Mouse (Mus musculus) hindbrain, embryonic 10.5 days (tissue): ENCODE measurements at regions not wholly inside any gene's neighbourhood (a gene's known extent, or its start where the extent isn't known, plus 50 kb on each side); places are given as distances from the start of the nearest gene placed in this dataset.
A peak's percentile ranks its signal among the peaks of the same experiment; 100 is the strongest.
"Not testable (repeated sequence)": the region's sequence is repeated elsewhere in the genome, so short reads cannot be mapped to it uniquely, and the experiment has no call there.

ENCODE experiments used
- DNase-seq: peaks from one replicate; pipeline ENCODE4 v3.0.0-alpha.2; 2017; ENCODE audit warnings: low spot score
- H3K27ac ChIP-seq: fragments of 300-500 bp; sonication (generic); 2 replicates; pipeline ENCODE4 v1.5.1; 2016; ENCODE audit warnings: mild to moderate bottlenecking, moderate library complexity
- H3K27me3 ChIP-seq: fragments of 300-500 bp; sonication (generic); 2 replicates; pipeline ENCODE4 v1.6.1; 2016; ENCODE audit warnings: mild to moderate bottlenecking; ENCODE audit not compliant: poor library complexity, insufficient read depth, severe bottlenecking
- H3K36me3 ChIP-seq: fragments of 300-500 bp; sonication (generic); 2 replicates; pipeline ENCODE4 v1.6.1; 2016; ENCODE audit warnings: mild to moderate bottlenecking, moderate library complexity
- H3K4me1 ChIP-seq: fragments of 300-500 bp; sonication (generic); replicated peaks from 2 replicates; pipeline ENCODE4 v1.6.1; 2016; ENCODE audit warnings: mild to moderate bottlenecking
- H3K4me3 ChIP-seq: fragments of 300-500 bp; sonication (generic); 2 replicates; pipeline ENCODE4 v1.5.1; 2016; ENCODE audit warnings: mild to moderate bottlenecking, moderate library complexity
- H3K9me3 ChIP-seq: fragments of 300-500 bp; sonication (generic); 2 replicates; pipeline ENCODE4 v1.6.1; 2016; ENCODE audit warnings: mild to moderate bottlenecking, moderate library complexity
- WGBS: fragments of 180-500 bp; shearing (Covaris S2); methylation state at CpG from one replicate; pipeline ENCODE4 v1.1.7; 2016; 5-methylcytosine and 5-hydroxymethylcytosine counted together

GRCm38 (mm10) chr3:22285904-22286303 is 209.5 kb downstream of the Tbl1xr1 start:
- H3K4me3 ChIP-seq: no peak overlapping the region
- H3K27ac ChIP-seq: no peak overlapping the region
- no peaks in the 10 kb centered on the region for H3K4me1 ChIP-seq
- DNase-seq: no peak
- H3K27me3 ChIP-seq: no peaks in the 10 kb centered on the region
- H3K9me3 ChIP-seq: no peaks in the 10 kb centered on the region
- no peaks in the 10 kb centered on the region for H3K36me3 ChIP-seq
- WGBS: 95% methylated on average over 2 of the region's 2 CpGs

- no peaks in the 10 kb centered on the region for H3K27me3 ChIP-seq
- no peak overlapping the region for H3K27ac ChIP-seq
- H3K36me3 ChIP-seq: no peaks in the 10 kb centered on the region
- 76% methylated on average over 3 of the region's 3 CpGs for WGBS
- no peaks in the 10 kb centered on the region for H3K9me3 ChIP-seq
- DNase-seq: no peak
- H3K4me1 ChIP-seq: no peaks in the 10 kb centered on the region
- no peak overlapping the region for H3K4me3 ChIP-seq
Measured at GRCm38 (mm10) chr3:22293466-22293865, 217.0 kb downstream of the Tbl1xr1 start.

DNA sequence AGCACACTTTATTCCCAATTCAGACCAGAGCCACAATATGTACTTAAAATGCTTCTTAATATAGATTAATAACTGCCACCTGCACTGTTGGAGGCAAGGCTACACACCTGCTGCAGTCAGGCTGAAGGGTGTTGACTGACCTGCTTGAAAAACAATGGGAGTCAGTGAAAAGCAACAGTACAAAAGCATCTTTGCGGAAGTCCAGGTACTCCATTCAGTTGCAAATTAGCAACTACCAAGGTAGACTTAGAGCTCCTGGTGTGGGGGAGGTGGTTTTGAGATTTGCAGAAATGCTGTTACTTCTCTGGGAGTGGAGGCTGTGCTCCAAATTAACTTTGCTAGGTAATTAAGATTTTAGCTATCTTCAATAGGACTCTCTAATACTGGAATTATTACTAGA is 217.6 kb downstream of the Tbl1xr1 start:
- H3K36me3 ChIP-seq, H3K4me3 ChIP-seq, H3K9me3 ChIP-seq, H3K27ac ChIP-seq, DNase-seq, H3K4me1 ChIP-seq, H3K27me3 ChIP-seq: not testable (repeated sequence)
- WGBS: 100% methylated on average over 1 of the region's 1 CpGs

DNA sequence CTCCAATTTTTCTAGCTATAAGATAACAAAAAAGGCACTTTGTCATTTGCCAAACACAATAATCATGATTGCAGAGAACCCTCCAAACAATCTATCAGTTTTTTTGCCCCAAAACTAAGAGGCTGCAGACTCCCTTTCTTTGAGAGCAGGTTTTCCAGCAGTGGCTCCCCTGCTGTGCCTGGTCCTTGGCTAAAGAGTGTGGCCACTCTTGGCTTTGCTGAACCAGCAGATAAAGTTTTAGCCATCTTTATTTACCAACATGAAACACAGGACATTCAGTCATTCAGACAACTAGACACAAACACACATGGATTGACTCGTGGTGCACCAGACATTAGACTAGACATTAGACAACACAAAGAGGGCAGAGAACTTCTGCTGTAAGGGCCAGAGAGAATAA is 220.5 kb downstream of the Tbl1xr1 start:
- not testable (repeated sequence) for H3K4me3 ChIP-seq, H3K4me1 ChIP-seq, H3K36me3 ChIP-seq, H3K27me3 ChIP-seq, DNase-seq, H3K9me3 ChIP-seq, H3K27ac ChIP-seq
- WGBS: 89% methylated on average over 1 of the region's 1 CpGs

GRCm38 (mm10) chr3:22297831-22298230 is 221.4 kb downstream of the Tbl1xr1 start:
- not testable (repeated sequence) for H3K4me3 ChIP-seq, H3K9me3 ChIP-seq, DNase-seq, H3K4me1 ChIP-seq, H3K27me3 ChIP-seq, H3K36me3 ChIP-seq, H3K27ac ChIP-seq
- WGBS: 88% methylated on average over 1 of the region's 1 CpGs

DNA sequence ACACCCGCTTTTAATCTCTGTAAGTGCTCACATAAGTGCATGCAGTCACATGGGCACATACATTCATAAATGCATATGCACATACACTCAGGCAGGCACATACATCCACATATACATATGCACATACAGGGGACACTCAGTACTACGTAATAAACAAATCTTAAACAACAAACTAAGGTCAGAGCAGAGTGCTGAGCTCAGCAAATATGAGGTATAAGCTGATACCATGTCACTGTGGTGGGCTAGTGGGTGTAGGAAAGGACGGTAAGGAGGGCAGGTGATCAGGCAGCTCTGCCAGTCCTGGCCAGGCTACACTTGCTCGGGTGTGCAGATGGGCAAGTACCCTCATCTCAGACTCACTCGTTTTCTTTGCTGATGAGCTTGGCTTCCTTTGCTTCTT is 224.1 kb downstream of the Tbl1xr1 start:
- H3K4me1 ChIP-seq: peaks cover 5% of the 10 kb centered on the region; the same call in 1 of the 2 replicates
- no peak overlapping the region for H3K27ac ChIP-seq
- no peaks in the 10 kb centered on the region for H3K36me3 ChIP-seq
- H3K27me3 ChIP-seq: no peaks in the 10 kb centered on the region
- no peaks in the 10 kb centered on the region for H3K9me3 ChIP-seq
- DNase-seq: no peak
- no peak overlapping the region for H3K4me3 ChIP-seq
- 89% methylated on average over 5 of the region's 5 CpGs for WGBS

GRCm38 (mm10) chr3:22301991-22302517 is 225.6 kb downstream of the Tbl1xr1 start:
- Histone ChIP-seq H3K9me3 (no peaks in the 10 kb centered on the region), H3K4me3 (no peak overlapping the region), H3K27me3 (no peaks in the 10 kb centered on the region), H3K4me1 (peaks cover 5% of the 10 kb centered on the region; the same call in 1 of the 2 replicates), H3K36me3 (no peaks in the 10 kb centered on the region), H3K27ac (no peak overlapping the region)
- DNase-seq: no peak
- 62% methylated on average over 5 of the region's 5 CpGs for WGBS

DNA sequence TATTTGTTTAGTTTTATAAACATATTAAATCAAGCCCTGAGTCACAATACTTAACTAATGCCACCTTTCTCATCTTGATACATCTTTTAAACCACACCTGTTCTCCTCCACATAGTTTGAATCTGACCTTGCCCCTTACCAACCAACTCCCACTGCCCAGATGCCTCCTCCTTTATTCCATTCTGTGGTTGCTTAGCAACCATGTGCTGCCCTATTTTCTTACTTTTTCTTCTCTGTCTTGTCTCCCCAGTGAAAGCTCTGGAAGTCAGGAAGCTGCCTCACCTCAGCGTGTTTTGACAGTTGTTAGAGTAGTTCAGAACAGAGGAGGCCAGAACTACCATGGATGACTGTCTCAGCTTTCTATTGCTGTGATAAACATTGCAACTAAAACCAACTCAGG is 227.7 kb downstream of the Tbl1xr1 start:
- Histone ChIP-seq H3K27ac (no peak overlapping the region), H3K4me1 (peaks cover 5% of the 10 kb centered on the region; the same call in 1 of the 2 replicates), H3K36me3 (no peaks in the 10 kb centered on the region), H3K9me3 (no peaks in the 10 kb centered on the region), H3K4me3 (no peak overlapping the region), H3K27me3 (no peaks in the 10 kb centered on the region)
- 28% methylated on average over 1 of the region's 1 CpGs for WGBS
- DNase-seq: no peak

GRCm38 (mm10) chr3:22306624-22307023 is 230.2 kb downstream of the Tbl1xr1 start:
- no peak overlapping the region for H3K27ac ChIP-seq
- H3K4me3 ChIP-seq: no peak overlapping the region
- DNase-seq: no peak
- no peaks in the 10 kb centered on the region for H3K9me3 ChIP-seq
- WGBS: 77% methylated on average over 4 of the region's 4 CpGs
- no peaks in the 10 kb centered on the region for H3K36me3 ChIP-seq
- no peaks in the 10 kb centered on the region for H3K27me3 ChIP-seq
- peaks cover 5% of the 10 kb centered on the region; the same call in 1 of the 2 replicates for H3K4me1 ChIP-seq

DNA sequence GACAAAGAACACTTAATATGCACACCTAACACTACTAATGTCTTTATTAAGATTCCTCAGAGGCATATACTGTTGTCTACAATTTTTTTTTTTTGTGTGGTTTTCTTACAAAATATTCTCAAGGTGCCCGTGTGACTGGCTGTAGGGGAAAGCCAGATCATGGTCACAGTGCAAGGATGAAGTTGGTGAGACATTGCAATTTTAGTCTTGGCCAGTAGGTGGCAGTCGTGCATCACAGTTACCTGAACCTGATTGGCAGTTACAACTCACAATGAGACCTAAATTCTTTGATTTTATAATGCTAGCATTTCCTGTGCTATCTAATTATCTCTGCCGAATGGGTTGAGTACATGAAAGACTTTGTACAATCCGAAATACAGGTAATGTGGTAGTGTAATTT is 232.5 kb downstream of the Tbl1xr1 start:
- H3K27me3 ChIP-seq: no peaks in the 10 kb centered on the region
- H3K27ac ChIP-seq: no peak overlapping the region
- 22% methylated on average over 4 of the region's 4 CpGs for WGBS
- no peaks in the 10 kb centered on the region for H3K36me3 ChIP-seq
- DNase-seq: peak; percentile 67
- peaks cover 5% of the 10 kb centered on the region; the same call in 1 of the 2 replicates for H3K4me1 ChIP-seq
- H3K9me3 ChIP-seq: no peaks in the 10 kb centered on the region
- H3K4me3 ChIP-seq: no peak overlapping the region

GRCm38 (mm10) chr3:22316466-22317185 is 240.2 kb downstream of the Tbl1xr1 start:
- no peak overlapping the region for H3K4me3 ChIP-seq
- no peak overlapping the region for H3K27ac ChIP-seq
- H3K9me3 ChIP-seq: no peaks in the 10 kb centered on the region
- DNase-seq: no peak
- H3K27me3 ChIP-seq: no peaks in the 10 kb centered on the region
- 85% methylated on average over 10 of the region's 10 CpGs for WGBS
- no peaks in the 10 kb centered on the region for H3K36me3 ChIP-seq
- no peaks in the 10 kb centered on the region for H3K4me1 ChIP-seq

GRCm38 (mm10) chr3:22320425-22320824 is 244.0 kb downstream of the Tbl1xr1 start:
- not testable (repeated sequence) for H3K9me3 ChIP-seq, DNase-seq, H3K4me1 ChIP-seq, H3K36me3 ChIP-seq, H3K27ac ChIP-seq, H3K27me3 ChIP-seq, H3K4me3 ChIP-seq
- WGBS: 91% methylated on average over 1 of the region's 1 CpGs

DNA sequence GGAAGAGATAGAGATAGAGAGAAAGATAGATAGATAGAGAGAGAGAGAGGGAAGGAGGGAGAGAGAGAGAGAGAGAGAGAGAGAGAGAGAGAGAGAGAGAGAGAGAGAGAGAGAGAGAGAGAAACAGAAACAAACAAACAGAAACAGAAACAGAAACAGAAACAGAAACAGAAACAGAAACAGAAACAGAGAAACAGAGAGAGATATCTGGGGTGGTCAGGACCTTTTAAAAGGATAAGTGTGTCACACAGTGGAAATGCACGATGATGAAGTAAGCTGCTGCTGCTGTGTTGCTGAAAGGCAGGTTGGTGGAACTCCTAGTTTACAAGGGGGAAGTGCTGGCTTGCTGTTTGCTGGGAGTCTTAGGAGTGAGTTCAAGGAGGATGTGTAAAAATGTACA is 254.8 kb downstream of the Tbl1xr1 start:
- DNase-seq: no peak
- 73% methylated on average over 1 of the region's 1 CpGs for WGBS
- Histone ChIP-seq H3K9me3 (0 out of 2 replicates have a peak, but pooled peaks cover 2% of the 10 kb centered on the region), H3K27me3 (no peaks in the 10 kb centered on the region), H3K27ac (no peak overlapping the region), H3K36me3 (no peaks in the 10 kb centered on the region), H3K4me3 (no peak overlapping the region), H3K4me1 (no peaks in the 10 kb centered on the region)
